Mouse (Mus musculus) cerebellum, adult 2 months (tissue): ENCODE results near the gene Clec2e.

Experiments
- CTCF ChIP-seq: fragments of 200-500 bp; IDR thresholded peaks from 2 replicates; pipeline ENCODE4 v1.5.1; 2011; ENCODE audit warnings: low read depth, mild to moderate bottlenecking, control low read depth, low read length, moderate library complexity, borderline replicate concordance; ENCODE audit not compliant: insufficient read depth
- POLR2A ChIP-seq: fragments of 200-500 bp; IDR thresholded peaks from 2 replicates; pipeline ENCODE4 v1.6.1; 2011; ENCODE audit warnings: low read length, control low read depth, borderline replicate concordance; ENCODE audit not compliant: insufficient read depth

- TF ChIP-seq CTCF (no peak), POLR2A (no peak)
These were observed 13.1 kb upstream of the Clec2e start for GRCm38 (mm10) chr6:129113769-129114168.
